Mouse (Mus musculus) kidney, adult 11 months (tissue): ENCODE measurements around the gene Arpc2.
A peak's percentile ranks its signal among the peaks of the same experiment; 100 is the strongest.

Source experiments
- DNase-seq: peaks from one replicate; pipeline ENCODE4 v3.0.0; 2022

Arpc2 gene

DNA sequence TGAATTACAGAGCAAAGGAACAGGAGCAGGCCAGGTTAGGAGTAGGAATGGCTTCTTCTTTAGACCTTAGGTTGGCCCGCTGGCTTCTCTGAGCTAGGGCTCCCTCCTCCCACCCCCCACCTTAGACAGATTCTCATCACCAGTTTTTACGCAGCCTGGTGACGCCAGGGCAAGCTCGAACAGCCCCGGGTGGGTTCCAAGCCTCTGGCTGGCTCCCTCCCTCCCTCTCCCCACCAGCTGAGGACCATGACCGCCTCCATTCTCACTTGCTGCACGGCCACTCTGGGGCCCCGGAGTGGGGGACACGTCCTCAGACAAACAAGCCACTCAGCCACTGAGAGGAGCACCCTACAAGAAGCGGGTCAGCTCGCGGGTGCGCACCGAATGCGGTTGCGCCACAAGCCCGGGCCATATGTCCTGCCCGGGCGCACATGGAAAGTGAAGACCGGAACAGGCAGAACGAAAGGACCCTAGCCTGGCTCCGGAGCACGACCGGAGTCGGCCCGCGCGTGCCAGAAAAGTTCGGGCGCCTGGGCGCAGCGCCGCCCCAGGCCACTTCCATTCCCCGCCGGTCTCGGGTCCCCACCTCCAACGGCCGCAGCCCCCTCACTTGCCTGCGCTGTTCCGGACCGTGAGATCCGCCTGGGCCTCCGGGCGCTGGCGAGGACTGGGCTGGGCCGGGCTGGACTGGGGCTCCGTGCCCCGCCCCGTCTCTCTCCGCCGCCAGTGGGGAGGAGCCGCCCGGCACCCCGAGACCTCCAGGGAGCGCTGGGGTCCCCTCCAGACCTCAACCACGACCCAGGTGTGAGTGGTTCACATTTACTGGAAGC, 67.8 kb downstream of the Arpc2 start:
- peak; percentile 73 for DNase-seq

DNA sequence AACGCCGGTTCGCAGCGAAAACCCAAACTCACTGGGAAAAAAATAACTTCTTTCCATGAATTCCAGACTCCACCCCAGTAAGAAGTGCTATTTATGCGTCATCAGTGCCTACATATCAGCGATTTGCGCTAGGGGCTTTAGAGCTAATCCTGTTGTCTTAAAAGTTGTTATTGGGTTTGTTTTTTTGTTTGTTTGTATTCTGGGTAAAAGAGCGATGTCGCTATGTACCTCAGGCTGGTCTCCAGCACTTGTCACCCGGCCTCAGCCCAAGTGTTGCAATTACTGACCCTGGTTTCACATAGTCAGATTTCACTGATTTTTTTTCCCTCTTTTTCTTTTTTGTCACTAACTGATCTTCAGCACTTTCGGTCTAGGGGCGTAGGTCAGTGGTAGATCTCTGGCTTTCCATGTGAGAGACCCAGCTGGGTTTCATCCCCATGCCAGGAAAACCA, 68.5 kb downstream of the Arpc2 start:
- no peak for DNase-seq

DNA sequence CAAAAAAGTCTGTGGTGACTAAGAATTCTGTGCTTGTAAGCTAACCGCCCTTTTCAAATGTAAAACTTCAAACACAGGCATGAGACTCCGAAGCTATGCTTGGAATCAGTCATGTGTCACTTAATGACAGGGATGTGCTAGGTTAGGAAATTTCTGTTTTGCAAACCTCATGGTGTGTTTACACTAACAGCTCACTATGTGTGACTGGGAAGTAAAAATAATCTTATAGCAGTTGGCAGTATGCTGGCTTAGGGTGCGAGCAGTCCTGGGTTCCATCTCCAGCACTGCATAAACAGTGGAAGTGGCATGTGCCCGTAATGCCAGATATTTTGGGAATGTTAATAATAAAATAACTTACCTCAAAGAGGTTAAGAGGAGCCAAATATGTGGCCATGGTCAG, 69.1 kb downstream of the Arpc2 start:
- DNase-seq, result no peak

DNA sequence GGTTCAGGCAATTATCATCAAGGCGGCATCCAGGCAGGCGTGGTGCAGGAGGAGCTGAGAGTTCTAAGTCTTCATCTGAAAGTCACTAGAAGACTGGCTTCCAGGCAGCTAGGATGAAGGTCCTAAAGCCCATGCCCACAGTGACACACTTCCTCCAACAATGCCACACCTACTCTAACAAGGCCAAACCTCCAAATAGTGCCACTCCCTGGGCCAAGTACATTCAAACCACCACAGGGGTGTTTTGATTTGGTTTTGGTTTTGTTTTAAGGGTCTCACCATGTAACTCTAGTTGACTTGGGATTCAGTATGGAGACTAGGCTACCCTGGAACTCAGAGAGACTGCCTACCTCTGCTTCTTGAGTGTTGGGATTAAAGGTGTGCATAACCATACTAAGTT, 69.6 kb downstream of the Arpc2 start, which contains the start of gene Tmbim1:
Tmbim1 (minus strand) TSS at position 101 of the 400 bp plus-strand sequence.
- DNase-seq, result no peak

DNA sequence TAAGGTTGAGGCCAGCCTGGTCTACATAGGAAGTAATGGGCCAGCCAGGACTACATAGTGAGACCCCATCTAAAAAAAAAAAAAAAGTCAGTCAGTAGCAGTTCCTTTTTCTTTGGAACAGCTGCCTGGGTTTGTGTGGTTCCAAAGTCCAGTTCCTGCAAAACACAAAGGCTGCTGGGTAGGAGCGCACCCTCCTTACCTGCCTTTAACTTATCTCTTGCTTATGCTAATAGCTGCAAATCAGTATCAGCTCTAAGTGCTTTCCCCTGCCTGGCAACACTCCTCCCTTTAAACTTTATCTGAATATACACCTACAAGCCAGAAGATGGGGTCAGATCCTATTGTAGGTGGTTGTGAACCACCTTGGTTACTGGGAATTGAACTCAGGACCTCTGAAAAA, 71.3 kb downstream of the Arpc2 start:
- DNase-seq, result no peak

- DNase-seq, result no peak
Observed at GRCm38 (mm10) chr1:74308001-74308964, 72.4 kb downstream of the Arpc2 start.

DNA sequence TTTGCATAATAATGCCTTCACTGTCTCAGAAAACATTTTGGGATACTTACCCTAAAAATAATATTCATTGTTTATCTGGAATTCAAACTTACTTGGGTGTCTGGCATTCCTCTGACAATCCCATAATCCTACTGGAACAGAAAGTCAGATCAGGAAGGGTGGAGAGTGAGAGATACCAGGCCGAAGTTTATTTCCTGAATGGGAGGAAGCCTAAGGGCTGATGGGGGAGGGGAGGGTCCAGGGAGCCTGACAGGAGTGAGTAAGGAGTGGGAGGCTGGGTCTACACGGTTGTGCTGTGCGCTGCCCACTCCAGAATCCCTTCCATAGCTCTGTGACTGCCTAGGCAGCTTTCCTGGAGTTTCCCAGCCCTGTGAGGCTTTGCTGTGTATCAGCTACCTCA, 73.9 kb downstream of the Arpc2 start:
- no peak for DNase-seq

- DNase-seq, result peak; percentile 60
Observed at GRCm38 (mm10) chr1:74313049-74313692, 77.3 kb downstream of the Arpc2 start.

DNA sequence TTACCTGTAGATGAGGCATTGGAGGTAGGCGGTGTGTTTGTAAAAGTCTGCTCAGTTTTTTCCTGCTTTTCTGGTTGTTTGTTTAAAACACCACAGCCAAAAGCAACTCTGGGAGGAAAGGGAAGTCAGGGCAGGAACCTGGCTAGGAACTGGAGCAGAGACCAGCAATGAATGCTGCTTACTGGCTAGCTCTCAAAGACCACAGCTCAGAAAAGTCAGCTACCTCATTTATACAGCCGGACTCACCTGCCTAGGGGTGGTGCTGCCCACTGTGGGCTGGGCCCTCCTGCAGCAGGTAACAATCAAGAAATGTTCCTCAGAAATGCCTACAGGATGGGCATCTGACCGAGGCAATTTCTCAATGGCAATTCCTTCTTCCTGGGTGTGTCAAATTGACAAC, 78.9 kb downstream of the Arpc2 start:
- no peak for DNase-seq

- DNase-seq, result no peak
Observed at GRCm38 (mm10) chr1:74316114-74316827, 80.4 kb downstream of the Arpc2 start.
